Mouse (Mus musculus): ENCODE measurements around the gene Sept10.
A peak's percentile ranks its signal among the peaks of the same experiment; 100 is the strongest.

Gene Sept10

DNA sequence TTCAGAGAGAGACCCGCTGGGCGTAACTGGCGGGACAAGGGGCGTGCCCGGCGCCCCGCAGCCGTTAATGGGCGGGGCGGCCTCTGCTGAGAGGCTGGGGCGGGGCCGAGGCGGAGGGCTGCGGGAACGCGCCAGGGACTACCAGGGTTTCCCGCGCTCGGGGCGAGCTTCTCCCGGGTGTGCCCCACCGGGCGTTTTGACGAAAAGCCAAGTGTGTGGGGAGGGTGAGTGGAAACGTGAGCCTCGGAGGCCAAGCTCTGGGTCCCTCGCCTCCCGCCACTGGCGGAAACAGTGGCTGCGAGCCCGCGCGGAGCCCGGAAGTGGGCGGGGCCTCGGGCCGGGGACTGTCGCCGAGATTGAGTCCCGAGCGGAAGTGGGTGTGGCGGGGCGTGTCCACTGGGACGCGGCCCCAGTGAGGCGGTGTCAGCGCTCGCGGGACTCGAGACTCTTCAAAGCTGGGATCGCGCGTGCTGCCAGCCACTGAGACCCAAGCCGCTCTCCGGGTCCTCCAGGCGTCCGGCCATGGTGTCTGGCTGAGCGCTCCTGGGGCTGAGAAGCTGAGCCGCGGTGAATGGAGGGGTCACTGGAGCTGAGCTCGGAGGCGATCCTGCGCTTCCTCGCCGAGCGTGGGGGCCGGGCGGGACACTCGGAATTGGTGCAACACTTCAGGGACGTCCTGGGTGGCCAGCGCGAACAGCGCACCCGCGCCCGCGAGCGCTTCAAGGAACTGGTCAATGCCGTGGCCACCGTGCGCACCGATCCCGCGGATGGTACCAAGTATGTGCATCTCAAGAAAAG lies at the start of gene Sept10, which contains the start of gene Sowahc:
Sept10 (minus strand) TSS at position 375 of the 798 bp plus-strand sequence.
Sowahc (plus strand) TSS at position 481 of the 798 bp plus-strand sequence.
- DNase-seq = peak; percentile 99

DNA sequence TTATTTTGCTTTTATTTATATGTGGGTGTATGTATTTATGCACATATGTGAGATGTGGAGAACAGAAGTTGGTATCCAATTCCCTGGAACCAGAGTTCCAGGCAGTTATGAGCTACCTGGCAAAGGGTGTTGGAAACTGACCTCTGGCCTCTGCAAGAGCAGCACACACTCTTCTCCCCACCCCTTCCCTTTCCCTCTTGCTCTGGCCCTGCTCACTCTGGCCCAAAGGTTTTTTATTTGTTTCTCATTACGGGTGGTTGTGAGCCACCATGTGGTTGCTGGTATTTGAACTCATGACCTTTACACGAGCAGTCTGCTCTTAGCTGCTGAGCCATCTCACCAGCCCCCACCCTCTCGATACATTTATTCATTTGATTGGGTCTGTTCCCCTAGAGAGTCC lies 47.1 kb upstream of the Sept10 start:
- DNase-seq = no peak

DNA sequence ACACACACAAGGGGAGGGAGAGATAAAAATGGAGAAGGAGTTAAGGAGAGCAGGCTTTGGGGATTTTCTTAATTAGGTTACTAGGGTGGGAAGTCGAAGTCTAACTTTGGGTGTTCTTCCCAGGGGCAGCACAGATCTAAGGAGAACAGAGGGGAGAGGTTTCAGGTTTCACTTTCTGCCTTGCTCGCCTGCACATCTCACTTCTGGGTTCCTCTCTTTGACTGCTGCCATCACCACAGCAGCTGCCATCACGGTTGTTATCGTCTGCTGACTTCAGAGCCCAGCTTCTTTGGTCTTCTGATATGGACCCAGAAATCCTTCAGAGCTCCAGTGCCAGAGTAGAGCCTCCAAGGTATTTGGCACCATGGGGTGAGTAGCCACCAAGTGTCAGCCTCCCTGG lies 46.5 kb upstream of the Sept10 start:
- DNase-seq = no peak

DNA sequence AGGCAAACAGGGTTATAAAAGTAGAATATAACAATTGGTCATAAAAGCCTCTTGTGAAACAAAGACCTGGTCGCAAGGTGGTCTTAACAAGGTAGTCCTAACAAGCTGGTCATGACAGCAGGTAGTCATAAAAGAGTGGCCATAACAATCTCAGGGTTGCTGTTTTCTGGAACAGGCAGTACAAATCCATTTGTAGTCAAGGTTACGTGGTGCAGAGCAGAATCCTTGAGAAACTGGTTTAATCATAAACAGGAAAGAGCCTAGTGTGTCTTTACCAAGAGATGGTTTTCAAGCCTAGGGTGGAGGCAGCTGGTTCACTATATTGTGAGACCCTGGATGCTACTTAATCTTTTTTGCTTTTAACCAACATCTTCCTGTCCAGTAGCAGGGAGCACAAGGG lies 45.6 kb upstream of the Sept10 start:
- DNase-seq = no peak

DNA sequence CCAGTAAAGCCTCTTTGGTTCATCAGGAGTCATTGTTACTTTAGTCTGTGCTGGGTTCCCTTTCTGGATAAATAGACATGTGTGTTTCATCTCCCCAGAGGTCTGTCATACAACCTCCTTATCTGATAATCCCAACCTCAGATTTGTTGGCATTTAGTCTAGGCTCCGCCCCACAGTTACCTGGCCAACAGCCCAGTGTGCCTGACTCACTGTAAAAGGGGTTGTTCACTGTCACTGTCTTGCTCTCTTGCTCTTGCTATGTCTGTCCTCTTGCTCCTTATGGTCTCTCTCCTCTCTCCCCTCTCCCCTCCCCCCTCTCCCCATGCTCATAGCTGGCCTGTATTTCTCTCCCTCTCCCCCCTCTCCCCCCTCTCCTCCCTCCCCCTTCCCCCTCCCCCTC lies 44.5 kb upstream of the Sept10 start:
- DNase-seq = peak in 1 of 2 experiments; percentile 37

DNA sequence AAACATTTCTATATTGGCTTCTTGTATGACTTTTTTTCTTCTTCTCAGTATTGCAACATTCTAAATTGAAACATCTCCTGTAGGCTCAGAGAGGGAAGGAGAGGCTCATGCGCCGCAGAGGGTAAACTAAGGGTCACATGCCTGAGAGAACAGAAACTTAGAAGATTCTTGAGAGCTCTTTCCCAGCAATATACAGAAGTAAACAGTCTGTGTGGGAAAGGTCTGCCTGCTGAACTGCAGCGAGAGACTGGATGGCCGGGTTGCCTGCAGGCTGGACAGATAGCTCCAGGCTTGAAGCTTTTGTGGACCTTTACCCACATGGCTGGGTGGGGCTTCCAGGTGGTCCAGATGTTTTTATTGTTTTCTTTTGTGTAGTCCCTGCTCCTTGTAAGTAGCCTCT lies 44.0 kb upstream of the Sept10 start:
- no peak for DNase-seq

DNA sequence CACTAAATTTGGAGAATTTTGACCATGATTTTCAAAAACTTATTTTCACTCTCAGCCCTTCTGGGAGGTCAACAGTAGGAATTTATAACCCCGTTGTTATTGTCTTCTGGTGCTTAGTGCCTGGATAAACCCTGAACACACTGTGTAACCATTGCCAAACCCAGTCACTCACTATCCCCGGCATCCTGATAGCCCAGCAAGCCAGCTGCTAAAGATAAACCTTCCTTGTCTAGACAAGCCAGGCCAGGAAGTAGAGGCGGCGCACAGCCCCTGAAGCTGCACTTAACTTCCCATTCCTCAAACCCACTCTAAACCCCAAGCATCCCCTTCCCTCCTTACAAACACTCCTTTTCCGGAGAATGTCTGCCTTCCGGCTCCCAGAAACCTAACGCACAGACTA lies 43.4 kb upstream of the Sept10 start:
- DNase-seq = no peak

DNA sequence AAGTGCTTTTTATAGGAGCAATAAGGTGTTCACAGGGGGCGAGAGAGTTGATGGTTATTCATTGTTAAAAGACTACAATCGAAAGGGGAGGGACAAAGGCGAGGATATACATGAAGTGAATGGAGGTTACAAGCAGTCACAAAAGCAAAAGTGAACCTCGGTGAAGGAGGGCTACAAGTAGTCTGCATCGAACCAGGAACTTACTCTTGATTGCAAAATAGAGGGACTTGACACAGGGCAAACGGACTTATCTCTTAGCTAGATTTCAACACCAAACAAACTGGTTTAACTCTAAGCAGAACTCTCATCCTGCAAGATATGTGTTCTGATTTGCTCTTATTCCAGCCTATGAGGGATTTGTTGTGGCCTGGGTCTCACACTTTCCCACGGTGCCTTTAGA lies 41.3 kb upstream of the Sept10 start:
- no peak for DNase-seq

DNA sequence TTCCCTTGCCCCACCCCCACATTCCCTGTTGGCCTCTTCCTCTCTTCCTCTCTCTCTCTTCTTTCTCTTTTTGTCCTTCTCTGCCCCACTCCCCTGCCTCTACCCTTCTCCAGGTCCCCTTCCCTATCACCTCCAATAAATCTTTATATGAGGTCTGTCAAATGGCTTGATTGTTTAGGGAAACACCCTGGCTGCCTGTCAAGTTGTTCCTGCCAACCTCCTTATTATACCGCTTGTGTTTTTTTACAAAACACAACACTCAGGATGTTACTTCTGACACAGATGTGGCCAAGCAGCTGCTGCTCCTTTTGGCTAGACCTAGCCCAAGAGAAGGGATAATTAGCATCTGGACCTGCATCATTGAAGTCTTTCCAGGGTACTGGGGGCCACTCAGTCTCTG lies 40.4 kb upstream of the Sept10 start:
- DNase-seq = no peak

DNA sequence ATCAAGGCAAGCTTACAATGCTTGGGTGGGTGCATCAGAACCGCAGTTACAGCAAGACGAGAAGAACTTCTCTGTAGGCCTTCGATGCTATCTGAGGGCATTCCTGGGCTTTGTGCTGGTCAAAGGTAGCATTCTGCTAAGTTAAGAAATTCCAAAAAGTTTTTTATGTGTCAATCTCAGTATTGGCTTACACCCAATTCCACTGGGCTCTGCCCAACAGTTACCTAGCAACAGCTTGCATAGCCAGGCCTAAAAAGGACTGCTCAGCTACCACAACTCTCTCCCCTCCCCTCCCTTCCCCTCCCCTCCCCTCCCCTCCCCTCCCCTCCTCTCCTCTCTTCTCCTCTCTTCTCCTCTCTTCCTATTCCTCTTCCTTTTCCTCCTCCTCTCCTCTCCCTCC lies 40.0 kb upstream of the Sept10 start:
- DNase-seq = no peak

DNA sequence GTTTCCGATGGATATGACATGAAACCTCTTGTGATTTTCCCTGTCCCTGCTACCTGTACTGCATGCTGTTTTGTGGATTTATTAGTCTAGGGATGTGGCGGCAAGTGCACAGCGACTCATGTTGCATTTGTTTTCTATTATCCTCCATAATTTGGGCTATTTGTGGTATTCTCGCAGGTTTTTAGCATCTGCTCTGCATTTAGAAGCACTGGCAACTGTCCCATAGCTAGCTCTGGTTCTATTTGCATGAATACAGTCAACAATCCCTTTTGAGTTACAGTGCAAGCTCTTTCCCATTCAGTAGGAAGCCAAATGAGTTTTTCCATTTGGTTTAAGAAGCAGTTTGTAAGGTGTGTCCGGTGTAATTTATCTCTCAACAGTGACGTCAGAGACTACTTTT lies 37.9 kb upstream of the Sept10 start:
- no peak for DNase-seq

DNA sequence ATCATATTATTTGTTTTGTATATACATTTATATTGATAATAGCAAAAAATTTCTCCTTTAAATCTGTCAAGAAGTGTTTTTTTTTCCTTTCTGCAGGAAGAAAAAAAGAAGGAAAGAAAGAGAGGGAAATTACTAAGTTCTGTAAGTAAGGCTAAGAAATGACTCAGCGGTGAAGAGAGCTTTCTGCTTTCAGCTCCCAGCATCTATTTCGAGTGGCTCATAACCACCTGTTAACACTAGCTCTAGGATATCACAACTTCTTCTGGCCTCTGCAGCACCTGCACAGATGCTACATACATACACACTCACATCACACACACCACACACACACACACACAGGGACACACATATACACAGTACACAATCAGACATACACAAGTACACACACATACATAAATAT lies 34.9 kb upstream of the Sept10 start:
- DNase-seq = no peak

DNA sequence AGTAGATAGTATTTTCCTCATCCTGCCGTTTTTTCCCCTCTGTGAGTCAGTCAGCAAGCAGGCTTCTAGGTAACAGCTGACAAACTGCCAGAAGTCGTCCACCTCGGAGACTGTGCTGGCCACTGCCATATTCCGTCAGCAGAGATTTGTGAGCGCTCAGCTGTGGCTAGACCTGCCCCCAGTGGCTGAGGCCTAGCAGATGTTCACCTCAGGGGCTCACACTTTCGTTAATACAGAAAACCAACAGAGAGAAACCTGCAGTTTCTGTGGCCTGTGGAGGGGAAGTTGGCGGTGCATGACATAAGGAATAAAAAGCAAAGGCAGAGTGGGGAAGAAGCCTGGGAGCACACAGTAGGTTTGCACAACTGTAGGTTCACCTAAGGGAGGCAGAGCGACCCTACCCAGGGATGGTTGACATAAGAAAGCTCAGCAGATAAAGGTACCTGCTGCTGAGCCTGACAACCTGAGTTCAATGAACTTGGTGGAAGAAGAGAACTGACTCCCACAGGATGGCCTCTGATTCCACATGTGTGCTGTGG lies 32.0 kb upstream of the Sept10 start:
- no peak for DNase-seq

DNA sequence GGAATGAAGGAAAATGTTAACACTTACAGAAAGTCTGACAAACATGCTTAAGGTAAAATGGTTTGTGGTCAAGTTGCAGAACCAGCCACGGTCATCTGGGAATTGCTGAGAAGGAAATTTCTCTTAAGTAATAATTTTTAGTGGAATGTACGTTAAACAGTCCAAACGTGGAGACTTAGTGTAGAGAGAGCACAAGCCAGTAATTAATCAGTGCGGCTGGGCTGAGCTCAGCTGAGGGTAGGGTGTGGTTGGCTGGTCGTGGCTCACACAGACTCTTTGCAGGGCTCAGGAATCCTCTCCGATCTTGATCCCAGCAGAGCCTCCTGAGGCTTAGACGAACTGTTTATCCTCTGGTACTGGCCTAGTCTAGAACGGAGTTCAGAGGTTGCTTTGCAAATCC lies 30.7 kb upstream of the Sept10 start:
- no peak for DNase-seq

DNA sequence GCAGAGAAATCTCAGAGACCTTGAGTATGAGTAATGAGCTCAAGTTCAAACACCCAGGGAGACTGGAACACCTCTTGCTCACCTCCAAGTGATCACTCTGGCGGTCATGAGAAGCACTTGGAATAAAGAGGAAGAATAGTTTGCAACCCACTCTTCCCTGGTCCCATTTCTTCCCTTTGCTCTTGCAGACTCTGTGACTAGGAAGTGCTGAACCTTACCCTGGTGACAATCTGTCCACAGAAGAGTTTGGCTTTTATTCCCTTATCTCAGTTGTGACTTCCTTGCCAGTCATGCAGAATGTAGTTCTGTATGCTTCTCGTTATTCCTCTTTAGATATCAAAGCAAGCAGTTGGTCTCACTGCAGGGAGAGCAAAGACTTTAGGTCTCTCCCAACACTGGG lies 30.3 kb upstream of the Sept10 start:
- DNase-seq = no peak

DNA sequence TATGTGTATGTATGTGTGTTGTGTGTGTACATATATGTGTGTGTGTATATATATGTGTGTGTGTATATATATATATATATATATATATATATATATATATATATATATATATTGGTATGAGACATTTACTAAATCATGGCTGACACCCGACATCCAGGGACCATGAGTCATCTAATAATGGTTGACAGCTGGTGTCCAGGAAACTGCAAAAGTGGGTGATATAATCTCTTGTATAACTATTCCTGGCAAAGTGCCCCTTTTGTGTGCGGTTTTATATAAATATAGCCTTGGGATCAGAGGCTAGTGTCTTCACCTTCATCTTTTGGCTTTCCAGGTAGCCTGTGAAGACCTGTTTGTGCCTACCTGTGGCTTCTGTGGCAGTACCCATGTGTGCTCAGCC lies 29.0 kb upstream of the Sept10 start:
- DNase-seq = no peak

DNA sequence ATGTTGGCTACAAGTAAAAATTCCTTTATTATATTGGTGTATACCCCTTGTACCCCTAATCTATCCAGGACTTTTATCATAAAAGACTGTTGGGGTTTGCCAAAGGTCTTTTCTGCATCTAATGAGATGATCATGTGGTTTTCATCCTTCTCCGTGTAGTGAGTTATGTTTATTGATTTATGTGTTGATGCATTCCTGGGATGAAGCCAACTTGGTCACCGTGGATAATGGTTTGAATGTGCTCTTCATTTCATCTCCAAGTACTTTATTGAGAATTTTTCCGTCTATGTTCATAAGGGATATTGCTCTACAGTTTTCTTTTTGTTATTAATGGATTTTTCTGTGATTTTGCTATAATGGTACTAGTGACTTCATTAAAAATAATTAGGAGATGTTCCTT lies 27.9 kb upstream of the Sept10 start:
- no peak for DNase-seq

DNA sequence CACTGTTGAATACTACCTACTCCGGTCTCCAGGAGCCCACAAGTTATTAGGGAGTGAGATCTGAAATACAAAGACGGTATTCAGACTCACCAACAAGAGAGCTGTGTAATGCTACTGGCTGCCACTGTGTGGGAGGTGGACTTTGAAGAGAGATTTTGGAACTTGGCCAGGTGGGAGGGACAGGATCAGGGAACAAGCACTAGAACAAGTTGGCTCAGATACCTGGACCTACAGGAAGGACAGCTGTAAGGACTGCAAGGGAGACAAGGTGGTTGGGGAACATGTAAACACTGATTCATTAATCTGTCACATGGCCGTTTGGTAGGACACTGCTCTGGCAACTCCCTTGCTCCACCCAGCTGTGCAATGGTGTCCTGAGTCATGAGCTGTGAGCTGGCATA lies 19.5 kb upstream of the Sept10 start:
- DNase-seq = peak in 1 of 2 experiments; percentile 15

DNA sequence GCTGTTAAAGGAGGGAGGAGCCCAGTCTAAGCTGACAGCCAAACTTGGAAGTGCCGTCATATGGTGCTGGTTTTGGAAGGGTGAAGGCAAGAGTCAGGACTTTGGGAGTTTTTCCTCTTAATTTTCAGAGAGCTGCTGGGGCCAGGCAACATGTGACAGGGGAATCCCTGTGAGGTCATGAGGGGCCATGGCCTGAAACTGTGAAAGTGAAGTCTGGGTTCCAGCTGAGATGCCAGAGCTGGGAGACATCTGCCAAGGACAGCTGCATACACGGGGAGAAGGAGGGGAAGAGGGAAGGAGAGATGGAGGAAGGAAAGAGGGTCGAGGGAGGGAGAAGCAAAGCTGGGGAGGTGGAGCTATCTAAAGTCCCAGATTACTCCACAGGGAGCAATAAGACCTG lies 16.1 kb upstream of the Sept10 start:
- DNase-seq = no peak

DNA sequence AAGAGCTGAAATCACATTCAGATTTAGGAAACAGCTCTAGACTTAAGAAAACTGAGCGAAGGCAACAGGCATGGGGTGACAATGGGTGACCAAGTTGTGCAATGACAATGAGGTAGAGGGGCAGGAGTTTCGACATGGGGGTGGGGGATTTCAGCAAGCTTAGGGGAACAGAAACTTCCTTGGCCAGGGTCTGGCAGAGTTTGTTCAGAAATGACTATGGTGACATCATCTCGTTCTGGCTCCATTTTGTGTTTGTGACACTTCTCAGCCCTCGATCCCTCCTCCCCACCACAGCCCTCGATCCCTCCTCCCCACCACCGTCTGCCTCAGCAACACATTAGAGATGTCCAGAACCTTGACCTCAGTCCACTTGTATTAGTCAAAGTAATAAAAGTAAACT lies 14.8 kb upstream of the Sept10 start:
- DNase-seq = no peak

DNA sequence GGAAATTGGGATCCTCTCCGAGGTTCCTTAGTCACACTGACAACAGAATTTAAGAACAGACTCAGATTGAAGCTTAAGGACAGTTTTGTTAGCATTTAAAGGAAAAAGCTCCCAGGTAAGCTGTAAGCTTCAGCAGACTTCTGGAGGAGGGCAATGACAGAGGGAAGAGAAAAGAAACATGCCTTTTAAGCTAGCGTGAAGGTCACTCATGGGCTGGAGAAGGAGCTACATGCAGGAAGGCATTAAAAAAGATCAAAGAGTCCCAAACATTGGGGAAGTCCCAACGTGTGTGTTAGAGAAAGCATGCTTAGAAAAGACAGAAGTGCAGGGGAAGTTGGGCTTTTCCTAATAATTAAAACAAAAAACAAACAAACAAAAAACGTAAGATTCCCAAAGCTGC lies 14.2 kb upstream of the Sept10 start:
- no peak for DNase-seq

DNA sequence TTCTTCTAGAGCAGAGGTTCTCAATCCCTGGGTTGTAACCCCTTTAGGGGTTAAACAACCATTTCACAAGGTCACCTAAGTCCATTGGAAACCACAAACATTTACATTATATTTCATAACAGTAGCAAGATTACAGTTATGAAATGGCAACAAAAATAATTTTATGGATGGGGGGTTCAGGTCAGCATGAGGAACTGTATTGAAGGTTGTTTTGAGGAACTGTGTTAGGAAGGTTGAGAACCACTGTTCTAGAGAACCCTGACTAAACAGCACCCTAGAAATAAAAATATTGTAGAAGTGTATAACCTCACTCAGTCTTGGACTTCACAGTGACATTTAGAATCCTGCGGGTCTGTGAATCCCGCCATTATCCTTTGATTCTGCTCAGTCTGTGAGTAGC lies 13.6 kb upstream of the Sept10 start:
- no peak for DNase-seq

DNA sequence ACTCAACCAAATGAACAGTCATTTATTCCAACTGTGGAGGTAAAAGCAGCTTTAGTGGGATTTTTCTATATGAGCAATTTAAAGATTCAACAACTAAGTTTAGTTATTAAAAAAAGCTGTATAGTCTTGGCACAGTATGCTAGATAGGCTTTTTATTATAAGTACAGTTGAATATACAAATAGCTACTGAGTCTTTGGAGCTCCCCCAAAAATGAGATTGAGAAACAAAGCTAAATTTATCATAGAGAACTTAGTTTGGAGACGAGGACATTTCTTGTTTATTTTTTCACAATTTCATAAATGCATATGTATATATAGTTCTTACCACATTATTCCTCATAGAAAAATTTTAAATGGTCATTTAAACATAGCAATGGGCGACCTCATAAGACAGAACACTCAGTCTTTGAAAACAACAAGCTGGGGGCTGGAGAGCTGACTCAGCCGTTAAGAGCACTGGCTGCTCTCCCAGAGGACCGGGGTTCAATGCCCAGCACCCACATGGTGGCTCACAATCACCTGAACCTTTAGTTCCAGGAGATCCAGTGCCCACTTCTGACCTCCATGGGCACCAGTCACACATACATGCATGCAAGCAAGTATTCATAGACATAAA lies 7.7 kb upstream of the Sept10 start:
- DNase-seq = no peak

DNA sequence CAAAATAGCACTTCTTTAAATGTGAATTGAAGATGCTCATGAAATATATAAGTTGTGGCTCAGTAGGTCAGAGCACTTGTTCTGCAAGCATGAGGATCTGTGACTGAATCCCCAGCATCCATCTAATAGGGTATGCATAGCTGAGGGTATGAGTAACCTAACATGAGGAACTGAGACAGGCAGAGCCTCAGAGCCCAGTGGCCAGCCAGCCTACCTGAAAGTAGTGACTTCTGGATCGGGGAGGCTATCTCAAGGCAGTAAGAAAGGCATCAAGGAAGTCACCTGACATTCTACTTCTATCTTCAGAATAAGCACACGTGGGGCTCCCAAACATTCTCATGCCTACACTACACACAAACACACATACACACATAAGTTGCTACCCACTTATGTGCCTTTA lies 3.5 kb upstream of the Sept10 start:
- DNase-seq = no peak

DNA sequence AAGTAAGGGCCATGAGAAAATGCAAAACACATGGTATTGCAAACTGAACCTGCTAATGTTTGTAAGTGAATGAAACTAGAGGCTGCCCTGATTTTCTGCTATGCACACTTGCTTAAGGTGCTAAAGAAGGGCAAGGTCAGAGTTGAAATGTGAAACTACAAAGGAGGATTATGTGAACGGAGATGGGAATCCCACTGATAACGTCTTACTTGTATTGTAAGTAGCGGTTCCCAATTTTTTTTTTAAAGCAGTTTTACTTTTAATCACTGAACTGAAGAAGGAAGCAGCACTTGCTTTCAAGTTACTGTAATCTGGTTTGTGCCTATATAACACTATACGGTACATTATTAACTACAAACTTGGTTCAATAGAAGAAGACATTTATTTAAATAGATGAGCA lies 2.2 kb upstream of the Sept10 start:
- no peak for DNase-seq
